Mouse (Mus musculus) midbrain, embryonic 10.5 days (tissue): ENCODE results near the gene Ccdc60. TPM values are rescaled to one million over a fixed set of nuclear protein-coding genes. Genes with fewer than 3 reads are reported as not detected.

Experiments
- DNase-seq: peaks from one replicate; pipeline ENCODE4 v3.0.0-alpha.2; 2017; ENCODE audit warnings: low spot score
- H3K27ac ChIP-seq: fragments of 300-500 bp; sonication (generic); replicated peaks from 2 replicates; pipeline ENCODE4 v1.5.1; 2016; ENCODE audit warnings: mild to moderate bottlenecking
- H3K27me3 ChIP-seq: fragments of 300-500 bp; sonication (generic); 2 replicates; pipeline ENCODE4 v1.6.1; 2016; ENCODE audit warnings: low read depth, mild to moderate bottlenecking; ENCODE audit not compliant: poor library complexity, severe bottlenecking
- H3K36me3 ChIP-seq: fragments of 300-500 bp; sonication (generic); 2 replicates; pipeline ENCODE4 v1.6.1; 2016; ENCODE audit warnings: mild to moderate bottlenecking, moderate library complexity
- H3K4me1 ChIP-seq: fragments of 300-500 bp; sonication (generic); 2 replicates; pipeline ENCODE4 v1.6.1; 2016
- H3K4me3 ChIP-seq: fragments of 300-500 bp; sonication (generic); 2 replicates; pipeline ENCODE4 v1.5.1; 2016; ENCODE audit warnings: mild to moderate bottlenecking, moderate library complexity
- H3K9me3 ChIP-seq: fragments of 300-500 bp; sonication (generic); replicated peaks from 2 replicates; pipeline ENCODE4 v1.6.1; 2016; ENCODE audit warnings: mild to moderate bottlenecking
- WGBS: fragments of 180-500 bp; shearing (Covaris S2); methylation state at CpG from one replicate; pipeline ENCODE4 v1.1.7; 2016; 5-methylcytosine and 5-hydroxymethylcytosine counted together
- polyA plus RNA-seq: library from polyadenylated mRNA; unstranded; fragments of >200 nt; fragmentation: Nextera tagmentation; extraction: Ambion mirVana; gene quantifications from 2 replicates; pipeline ENCODE4 v1.2.1, GENCODE M21; 2016

Gene Ccdc60
- polyA plus RNA-seq, 1 experiment from 2014 or later = 1.7 TPM

- peaks cover 5% of the 10 kb centered on the region; the same call in 1 of the 2 replicates for H3K9me3 ChIP-seq
- H3K27me3 ChIP-seq = no peaks in the 10 kb centered on the region; the same call in 1 of the 2 replicates
- peaks cover 21% of the 10 kb centered on the region for H3K4me1 ChIP-seq
- H3K36me3 ChIP-seq = no peaks in the 10 kb centered on the region
- DNase-seq = no peak
- WGBS = 91% methylated on average over 5 of the region's 5 CpGs
- H3K27ac ChIP-seq = no peak overlapping the region
- no peak overlapping the region for H3K4me3 ChIP-seq
Measured at GRCm38 (mm10) chr5:116293501-116293900, 4.7 kb upstream of the Ccdc60 start.

- peaks cover 2% of the 10 kb centered on the region; the same call in 1 of the 2 replicates for H3K27me3 ChIP-seq
- peaks cover 39% of the 10 kb centered on the region for H3K4me1 ChIP-seq
- 89% methylated on average over 5 of the region's 5 CpGs for WGBS
- no peaks in the 10 kb centered on the region for H3K36me3 ChIP-seq
- no peak for DNase-seq
- H3K4me3 ChIP-seq = no peak overlapping the region
- H3K9me3 ChIP-seq = no peaks in the 10 kb centered on the region
- H3K27ac ChIP-seq = 0 out of 2 replicates have a peak overlapping the region, but pooled peaks have one; percentile 9
Measured at GRCm38 (mm10) chr5:116290584-116290983, 1.8 kb upstream of the Ccdc60 start.

- peak overlapping the region; percentile 71 for H3K27ac ChIP-seq
- H3K27me3 ChIP-seq = peaks cover 7% of the 10 kb centered on the region; the same call in 1 of the 2 replicates
Measured at GRCm38 (mm10) chr5:116289897-116290296, 1.1 kb upstream of the Ccdc60 start.

GRCm38 (mm10) chr5:116288183-116288582 lies 602 bp downstream of the Ccdc60 start:
- WGBS = 42% methylated on average over 10 of the region's 10 CpGs
- H3K27me3 ChIP-seq = peaks cover 10% of the 10 kb centered on the region; the same call in 1 of the 2 replicates
- peak overlapping the region; percentile 71 for H3K27ac ChIP-seq

More at GRCm38 (mm10) chr5:116289897-116290296, 1.1 kb upstream of the Ccdc60 start:
- Histone ChIP-seq H3K4me1 (peaks cover 44% of the 10 kb centered on the region), H3K36me3 (no peaks in the 10 kb centered on the region), H3K4me3 (peak overlapping the region; percentile 38), H3K9me3 (no peaks in the 10 kb centered on the region)
- WGBS = 2% methylated on average over 9 of the region's 9 CpGs
- peak; percentile 33 for DNase-seq

GRCm38 (mm10) chr5:116285532-116286176 lies 3.1 kb downstream of the Ccdc60 start:
- 38% methylated on average over 15 of the region's 15 CpGs for WGBS
- no peak for DNase-seq

More at GRCm38 (mm10) chr5:116288183-116288582, 602 bp downstream of the Ccdc60 start:
- Histone ChIP-seq H3K9me3 (no peaks in the 10 kb centered on the region), H3K4me1 (peaks cover 47% of the 10 kb centered on the region), H3K4me3 (peak overlapping the region; percentile 38), H3K36me3 (no peaks in the 10 kb centered on the region)
- DNase-seq = no peak

GRCm38 (mm10) chr5:116280518-116280917 lies 8.3 kb downstream of the Ccdc60 start:
- H3K27ac ChIP-seq = peak overlapping the region; percentile 49
- no peak overlapping the region for H3K4me3 ChIP-seq
- peak; percentile 16 for DNase-seq
- H3K36me3 ChIP-seq = 0 out of 2 replicates have a peak, but pooled peaks cover 8% of the 10 kb centered on the region
- H3K9me3 ChIP-seq = peaks cover 12% of the 10 kb centered on the region
- peaks cover 7% of the 10 kb centered on the region; the same call in 1 of the 2 replicates for H3K27me3 ChIP-seq
- H3K4me1 ChIP-seq = peaks cover 17% of the 10 kb centered on the region

More at GRCm38 (mm10) chr5:116285532-116286176, 3.1 kb downstream of the Ccdc60 start:
- H3K27me3 ChIP-seq = peaks cover 10% of the 10 kb centered on the region; the same call in 1 of the 2 replicates
- no peak overlapping the region for H3K4me3 ChIP-seq
- H3K9me3 ChIP-seq = no peaks in the 10 kb centered on the region
- H3K27ac ChIP-seq = no peak overlapping the region
- H3K4me1 ChIP-seq = peaks cover 48% of the 10 kb centered on the region
- H3K36me3 ChIP-seq = no peaks in the 10 kb centered on the region

- H3K27me3 ChIP-seq = no peaks in the 10 kb centered on the region
- no peak for DNase-seq
- H3K27ac ChIP-seq = no peak overlapping the region; the same call in 1 of the 2 replicates
- peaks cover 12% of the 10 kb centered on the region for H3K9me3 ChIP-seq
- peaks cover 25% of the 10 kb centered on the region for H3K4me1 ChIP-seq
- H3K36me3 ChIP-seq = 0 out of 2 replicates have a peak, but pooled peaks cover 8% of the 10 kb centered on the region
- H3K4me3 ChIP-seq = no peak overlapping the region
- 87% methylated on average over 17 of the region's 17 CpGs for WGBS
Measured at GRCm38 (mm10) chr5:116278436-116278918, 10.3 kb downstream of the Ccdc60 start.

- 0 out of 2 replicates have a peak, but pooled peaks cover 8% of the 10 kb centered on the region for H3K36me3 ChIP-seq
- H3K9me3 ChIP-seq = peaks cover 12% of the 10 kb centered on the region
- no peak overlapping the region for H3K4me3 ChIP-seq
- no peak overlapping the region for H3K27ac ChIP-seq
- 87% methylated on average over 4 of the region's 4 CpGs for WGBS
- H3K27me3 ChIP-seq = no peaks in the 10 kb centered on the region
- no peak for DNase-seq
- peaks cover 29% of the 10 kb centered on the region for H3K4me1 ChIP-seq
Measured at GRCm38 (mm10) chr5:116277951-116278350, 10.8 kb downstream of the Ccdc60 start.

- Histone ChIP-seq H3K27me3 (no peaks in the 10 kb centered on the region), H3K36me3 (0 out of 2 replicates have a peak, but pooled peaks cover 8% of the 10 kb centered on the region), H3K9me3 (peaks cover 12% of the 10 kb centered on the region), H3K4me1 (peaks cover 24% of the 10 kb centered on the region), H3K4me3 (no peak overlapping the region), H3K27ac (peak overlapping the region; percentile 71)
- 83% methylated on average over 2 of the region's 2 CpGs for WGBS
- no peak for DNase-seq
Measured at GRCm38 (mm10) chr5:116274818-116275217, 14.0 kb downstream of the Ccdc60 start.

- peaks cover 26% of the 10 kb centered on the region for H3K4me1 ChIP-seq
- WGBS = 70% methylated on average over 5 of the region's 5 CpGs
- 0 out of 2 replicates have a peak, but pooled peaks cover 8% of the 10 kb centered on the region for H3K36me3 ChIP-seq
- H3K27me3 ChIP-seq = no peaks in the 10 kb centered on the region
- DNase-seq = no peak
- H3K9me3 ChIP-seq = peaks cover 12% of the 10 kb centered on the region
- no peak overlapping the region for H3K4me3 ChIP-seq
- H3K27ac ChIP-seq = peak overlapping the region; percentile 71
Measured at GRCm38 (mm10) chr5:116274365-116274764, 14.4 kb downstream of the Ccdc60 start.

- WGBS = 82% methylated on average over 17 of the region's 17 CpGs
- Histone ChIP-seq H3K9me3 (no peaks in the 10 kb centered on the region; the same call in 1 of the 2 replicates), H3K4me1 (peaks cover 22% of the 10 kb centered on the region), H3K27me3 (no peaks in the 10 kb centered on the region), H3K36me3 (no peaks in the 10 kb centered on the region), H3K4me3 (no peak overlapping the region), H3K27ac (no peak overlapping the region)
- DNase-seq = no peak
Measured at GRCm38 (mm10) chr5:116271511-116272227, 17.1 kb downstream of the Ccdc60 start.

GRCm38 (mm10) chr5:116269212-116270145 lies 19.3 kb downstream of the Ccdc60 start:
- H3K27ac ChIP-seq = no peak overlapping the region
- peaks cover 12% of the 10 kb centered on the region for H3K4me1 ChIP-seq
- no peaks in the 10 kb centered on the region for H3K36me3 ChIP-seq
- DNase-seq = no peak
- H3K9me3 ChIP-seq = no peaks in the 10 kb centered on the region
- H3K27me3 ChIP-seq = no peaks in the 10 kb centered on the region
- no peak overlapping the region for H3K4me3 ChIP-seq
- 82% methylated on average over 17 of the region's 17 CpGs for WGBS
